Mouse (Mus musculus) ES-E14 (cell line): Measurements from ENCODE around the gene Tmtc4. TPM values are rescaled to one million over a fixed set of nuclear protein-coding genes. Genes with fewer than 3 reads are reported as not detected.

ENCODE experiments used
- DNase-seq: peaks from one replicate; pipeline ENCODE4 v3.0.0-alpha.2; 2013; ENCODE audit warnings: low read depth, low spot score
- H3K27ac ChIP-seq: 2 replicates; pipeline ENCODE4 v1.5.1; 2012; ENCODE audit warnings: low read depth, mild to moderate bottlenecking, low read length, moderate library complexity, mixed read lengths; ENCODE audit not compliant: poor library complexity, insufficient read depth, severe bottlenecking
- H3K36me3 ChIP-seq: 2 replicates; pipeline ENCODE4 v1.6.1; 2012; ENCODE audit warnings: mild to moderate bottlenecking, low read length, moderate library complexity, mixed read lengths; ENCODE audit not compliant: control insufficient read depth, poor library complexity, insufficient read depth, severe bottlenecking
- H3K4me1 ChIP-seq, 2 experiments: fragments of 150-350 bp in 1 of 2; sonication (generic) in 1 of 2; 2 replicates each; pipeline ENCODE4 v1.6.1; 2012; ENCODE audit warnings: low read length in 2 of 2, mild to moderate bottlenecking in 1 of 2, mixed read lengths in 1 of 2; ENCODE audit not compliant: control insufficient read depth in 2 of 2, insufficient read depth in 2 of 2, poor library complexity in 1 of 2
- H3K4me3 ChIP-seq, 2 experiments: fragments of 150-350 bp in 1 of 2; sonication (generic) in 1 of 2; 2 replicates each; pipeline ENCODE4 v1.5.1; 2012; ENCODE audit warnings: low read length in 2 of 2, low read depth in 1 of 2, mild to moderate bottlenecking in 1 of 2, mixed read lengths in 1 of 2; ENCODE audit not compliant: insufficient read depth in 1 of 2, poor library complexity in 1 of 2, severe bottlenecking in 1 of 2
- H3K9ac ChIP-seq: 2 replicates; pipeline ENCODE4 v1.6.1; 2012; ENCODE audit warnings: low read depth, mild to moderate bottlenecking, low read length, mixed read lengths; ENCODE audit not compliant: poor library complexity, insufficient read depth, severe bottlenecking
- H3K9me3 ChIP-seq: fragments of 150-350 bp; sonication (generic); 2 replicates; pipeline ENCODE4 v1.6.1; 2012; ENCODE audit warnings: low read depth, mild to moderate bottlenecking, low read length; ENCODE audit not compliant: control insufficient read depth, insufficient read depth
- CHD2 ChIP-seq: IDR thresholded peaks from 2 replicates; pipeline ENCODE4 v1.6.1; 2014; ENCODE audit warnings: mild to moderate bottlenecking, low read depth, low read length, inconsistent platforms
- HCFC1 ChIP-seq: IDR thresholded peaks from 2 replicates; pipeline ENCODE4 v1.6.1; 2012; ENCODE audit warnings: low read length, inconsistent platforms, borderline replicate concordance; ENCODE audit not compliant: insufficient read depth
- MAFK ChIP-seq: IDR thresholded peaks from 2 replicates; pipeline ENCODE4 v1.6.1; 2014; ENCODE audit warnings: mild to moderate bottlenecking, low read depth, low read length, inconsistent platforms; ENCODE audit not compliant: insufficient read depth
- ZC3H11A ChIP-seq: IDR thresholded peaks from 2 replicates; pipeline ENCODE4 v1.6.1; 2012; ENCODE audit warnings: low read depth, mild to moderate bottlenecking, inconsistent platforms, low read length, borderline replicate concordance
- ZNF384 ChIP-seq: IDR thresholded peaks from 2 replicates; pipeline ENCODE4 v1.6.1; 2012; ENCODE audit warnings: low read depth, low read length, inconsistent platforms
- in situ Hi-C, 2 experiments: fragments of 600-800 bp; cut with MboI; formaldehyde crosslinking; loops; one replicate each; pipeline ENCODE4 v1.15.1; 2025; ENCODE audit warnings: low sequenced_read_pairs in 2 of 2, inconsistent platforms in 1 of 2; ENCODE audit not compliant: unreplicated experiment in 2 of 2
- total RNA-seq: library from RNA; depleted of rRNA; stranded (reverse); fragments of 300-350 nt; gene quantifications from 2 replicates; pipeline ENCODE4 v1.2.3, GENCODE M21; 2012

The Tmtc4 gene
- total RNA-seq, 1 experiment, result 9.6 TPM

- no peak for DNase-seq
- Histone ChIP-seq H3K4me1 (no peaks in the 10 kb centered on the region), H3K4me3 (no peak overlapping the region), H3K9ac (no peak overlapping the region), H3K9me3 (no peaks in the 10 kb centered on the region), H3K27ac (no peak overlapping the region), H3K36me3 (no peaks in the 10 kb centered on the region)
- TF ChIP-seq MAFK (no peak), CHD2 (no peak), ZNF384 (no peak), ZC3H11A (no peak), HCFC1 (no peak)
- in situ Hi-C loops, result no loop called here
These were observed 79.9 kb downstream of the Tmtc4 start for GRCm38 (mm10) chr14:122903923-122904351.

GRCm38 (mm10) chr14:122902884-122903283 is 81.0 kb downstream of the Tmtc4 start:
- in situ Hi-C loops, result no loop called here
- no peak for TF ChIP-seq CHD2
- TF ChIP-seq ZNF384, result no peak
- TF ChIP-seq MAFK, result no peak
- no peak for TF ChIP-seq ZC3H11A
- no peak overlapping the region for H3K27ac ChIP-seq
- no peak overlapping the region for H3K4me3 ChIP-seq
- H3K36me3 ChIP-seq, result no peaks in the 10 kb centered on the region
- H3K9me3 ChIP-seq, result no peaks in the 10 kb centered on the region
- no peaks in the 10 kb centered on the region for H3K4me1 ChIP-seq
- no peak for DNase-seq
- no peak overlapping the region for H3K9ac ChIP-seq

GRCm38 (mm10) chr14:122902136-122902535 is 81.7 kb downstream of the Tmtc4 start:
- in situ Hi-C loops, result no loop called here
- H3K4me1 ChIP-seq, result no peaks in the 10 kb centered on the region

GRCm38 (mm10) chr14:122901715-122902114 is 82.1 kb downstream of the Tmtc4 start:
- no peak for DNase-seq
- TF ChIP-seq CHD2 (no peak), MAFK (no peak), HCFC1 (no peak), ZC3H11A (no peak), ZNF384 (no peak)
- Histone ChIP-seq H3K9ac (no peak overlapping the region), H3K36me3 (no peaks in the 10 kb centered on the region), H3K4me3 (no peak overlapping the region), H3K4me1 (no peaks in the 10 kb centered on the region), H3K9me3 (no peaks in the 10 kb centered on the region), H3K27ac (no peak overlapping the region)
- in situ Hi-C loops, result no loop called here

More at GRCm38 (mm10) chr14:122902136-122902535, 81.7 kb downstream of the Tmtc4 start:
- no peak overlapping the region for H3K27ac ChIP-seq
- no peaks in the 10 kb centered on the region for H3K9me3 ChIP-seq
- no peak overlapping the region for H3K9ac ChIP-seq
- no peak overlapping the region for H3K4me3 ChIP-seq
- DNase-seq, result no peak
- no peaks in the 10 kb centered on the region for H3K36me3 ChIP-seq
- no peak for TF ChIP-seq ZNF384
- TF ChIP-seq ZC3H11A, result no peak
- no peak for TF ChIP-seq CHD2
- no peak for TF ChIP-seq MAFK
- no peak for TF ChIP-seq HCFC1

- Histone ChIP-seq H3K27ac (no peak overlapping the region), H3K9me3 (no peaks in the 10 kb centered on the region), H3K9ac (no peak overlapping the region), H3K4me3 (no peak overlapping the region), H3K36me3 (no peaks in the 10 kb centered on the region), H3K4me1 (no peaks in the 10 kb centered on the region)
- TF ChIP-seq MAFK (no peak), ZNF384 (no peak), HCFC1 (no peak), ZC3H11A (no peak), CHD2 (no peak)
- DNase-seq, result no peak
- in situ Hi-C loops, result no loop called here
These were observed 82.7 kb downstream of the Tmtc4 start for GRCm38 (mm10) chr14:122901177-122901576.
